Mouse (Mus musculus) lung, postnatal 0 days (tissue): ENCODE data around the gene Mylip. TPM values are rescaled to one million over a fixed set of nuclear protein-coding genes. Genes with fewer than 3 reads are reported as not detected.

Experiments
- ATAC-seq: fragments of 200-750 bp; cut with Nextera tagmentation; 2 replicates; pipeline ENCODE4 v1.8.0; 2017; ENCODE audit warnings: moderate library complexity
- DNase-seq: peaks from one replicate; pipeline ENCODE4 v3.0.0-alpha.2; 2016; ENCODE audit warnings: low spot score
- H3K27ac ChIP-seq: fragments of 300-500 bp; sonication (generic); 2 replicates; pipeline ENCODE4 v1.5.1; 2014; ENCODE audit warnings: antibody characterized with exemption, mild to moderate bottlenecking, low read length, mixed read lengths
- H3K27me3 ChIP-seq: fragments of 300-500 bp; sonication (generic); replicated peaks from 2 replicates; pipeline ENCODE4 v1.6.1; 2014; ENCODE audit warnings: low read length, mixed read lengths; ENCODE audit not compliant: insufficient read depth
- H3K36me3 ChIP-seq: fragments of 300-500 bp; sonication (generic); 2 replicates; pipeline ENCODE4 v1.6.1; 2014; ENCODE audit warnings: low read length, mixed read lengths; ENCODE audit not compliant: insufficient read depth
- H3K4me1 ChIP-seq: fragments of 300-500 bp; sonication (generic); 2 replicates; pipeline ENCODE4 v1.6.1; 2014; ENCODE audit warnings: antibody characterized with exemption, low read depth, low read length, mixed read lengths; ENCODE audit not compliant: insufficient read depth
- H3K4me2 ChIP-seq: fragments of 300-500 bp; sonication (generic); replicated peaks from 2 replicates; pipeline ENCODE4 v1.6.1; 2014; ENCODE audit warnings: low read depth, mild to moderate bottlenecking, low read length, moderate library complexity, mixed read lengths
- H3K4me3 ChIP-seq: fragments of 300-500 bp; sonication (generic); 2 replicates; pipeline ENCODE4 v1.5.1; 2014; ENCODE audit warnings: low read depth, low read length
- H3K9ac ChIP-seq: fragments of 300-500 bp; sonication (generic); replicated peaks from 2 replicates; pipeline ENCODE4 v1.6.1; 2014; ENCODE audit warnings: low read depth, mild to moderate bottlenecking
- H3K9me3 ChIP-seq: fragments of 300-500 bp; sonication (generic); 2 replicates; pipeline ENCODE4 v1.6.1; 2016; ENCODE audit warnings: low read length, mixed read lengths
- CTCF ChIP-seq: IDR thresholded peaks from 2 replicates; pipeline ENCODE4 v1.5.1; 2016; ENCODE audit warnings: antibody characterized with exemption, mild to moderate bottlenecking
- EP300 ChIP-seq: IDR thresholded peaks from 2 replicates; pipeline ENCODE4 v1.6.1; 2016; ENCODE audit warnings: antibody characterized with exemption, mild to moderate bottlenecking, control low read depth
- WGBS: fragments of 180-500 bp; shearing (Covaris S2); extraction: QIAGEN DNeasy Blood & Tissue Kit; methylation state at CpG from one replicate; pipeline ENCODE4 v1.1.7; 2014; 5-methylcytosine and 5-hydroxymethylcytosine counted together
- polyA plus RNA-seq: library from polyadenylated mRNA; unstranded; fragments of >200 nt; fragmentation: Nextera tagmentation; extraction: Ambion mirVana; gene quantifications from 2 replicates; pipeline ENCODE4 v1.2.1, GENCODE M21; 2015

Mylip gene
- 6.8 and 9.3 TPM in 2 replicates for polyA plus RNA-seq

DNA sequence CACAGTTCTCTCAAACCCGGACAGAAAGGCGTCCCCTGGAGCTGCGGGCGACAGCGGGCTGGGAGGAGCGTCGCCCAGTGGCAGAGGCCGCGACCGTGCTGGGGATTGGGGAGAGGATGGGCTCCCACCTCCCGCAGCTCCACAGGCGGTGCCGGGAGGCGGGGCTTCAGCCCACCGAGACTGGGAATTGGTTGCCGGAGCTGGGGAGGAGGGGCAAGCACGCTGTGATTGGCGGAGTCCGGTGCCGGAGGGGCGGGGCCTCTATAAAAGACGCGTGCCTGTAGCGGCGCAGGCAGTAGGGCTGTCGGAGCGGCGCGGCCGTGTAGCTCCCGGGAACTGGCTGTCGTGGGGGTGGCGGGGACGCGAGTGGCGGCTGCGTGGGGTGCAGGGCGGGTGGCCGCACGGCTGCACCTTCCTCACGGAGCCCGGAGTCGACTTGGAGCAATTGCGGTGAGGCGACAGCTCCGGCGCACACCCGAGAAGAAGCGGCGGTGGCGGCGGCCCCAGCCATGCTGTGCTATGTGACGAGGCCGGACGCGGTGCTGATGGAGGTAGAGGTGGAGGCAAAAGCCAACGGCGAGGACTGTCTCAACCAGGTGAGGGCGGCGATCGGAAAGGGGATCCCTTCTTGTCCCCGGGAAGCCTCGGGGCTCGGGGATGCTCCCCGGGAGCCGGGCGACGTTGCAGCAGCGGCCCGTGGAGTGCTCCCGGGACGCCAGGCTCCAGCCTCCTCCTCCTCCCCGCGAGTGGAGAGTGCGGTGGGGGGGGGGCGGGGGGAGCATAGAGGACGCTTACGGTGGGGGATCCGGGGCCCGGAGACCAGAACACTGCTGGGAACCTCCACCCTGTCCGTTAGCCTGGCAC, at the start of gene Mylip:
TSS of gene Mylip (plus strand) at position 295 of the 864 bp plus-strand sequence.
- 1% methylated on average over 48 of the region's 81 CpGs for WGBS
- DNase-seq, result peak; percentile 99

GRCm38 (mm10) chr13:45341991-45342390, 47.6 kb upstream of the Mylip start:
- H3K27ac ChIP-seq, result no peak overlapping the region
- no peaks in the 10 kb centered on the region for H3K27me3 ChIP-seq
- ATAC-seq, result no peak
- no peaks in the 10 kb centered on the region for H3K36me3 ChIP-seq
- H3K9me3 ChIP-seq, result no peaks in the 10 kb centered on the region
- no peaks in the 10 kb centered on the region for H3K4me1 ChIP-seq
- no peak overlapping the region for H3K4me3 ChIP-seq
- no peak for DNase-seq
- no peak overlapping the region for H3K4me2 ChIP-seq
- no peak overlapping the region for H3K9ac ChIP-seq
- no peak for TF ChIP-seq CTCF
- TF ChIP-seq EP300, result no peak

More for the DNA sequence above, at the start of gene Mylip:
- peaks cover 11% of the 10 kb centered on the region; the same call in 1 of the 2 replicates for H3K4me1 ChIP-seq
- peak within 1 kb of the TSS; percentile 87 for H3K4me3 ChIP-seq
- H3K36me3 ChIP-seq, result no peaks in the 10 kb centered on the region
- H3K27ac ChIP-seq, result peak within 1 kb of the TSS; percentile 88
- H3K9ac ChIP-seq, result peak within 1 kb of the TSS; percentile 72
- H3K4me2 ChIP-seq, result peak within 1 kb of the TSS; percentile 83
- TF ChIP-seq CTCF (peak; percentile 69), EP300 (no peak)
- H3K9me3 ChIP-seq, result no peaks in the 10 kb centered on the region
- H3K27me3 ChIP-seq, result no peaks in the 10 kb centered on the region
- ATAC-seq, result peak; percentile 97

GRCm38 (mm10) chr13:45343541-45343940, 46.0 kb upstream of the Mylip start:
- ATAC-seq, result no peak

DNA sequence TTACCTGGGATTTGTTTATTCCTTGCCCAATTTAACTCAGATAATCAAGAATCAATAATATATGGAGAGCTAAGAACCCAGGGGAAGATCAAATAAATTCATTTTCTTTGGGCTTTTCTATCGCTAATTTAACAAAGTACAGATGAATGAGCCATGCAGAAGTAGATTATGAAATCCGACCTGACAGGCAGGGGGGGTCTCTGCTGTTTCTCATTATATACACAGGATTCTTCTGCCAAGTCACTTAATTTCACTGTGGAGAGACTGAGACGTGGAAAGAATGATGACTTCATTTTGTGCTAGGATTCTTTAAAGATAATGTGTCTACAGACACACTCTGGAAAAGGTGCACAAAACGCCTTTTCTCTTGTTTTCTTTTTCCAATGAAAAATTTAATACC, 45.6 kb upstream of the Mylip start:
- DNase-seq (no peak), ATAC-seq (no peak)
- no peak overlapping the region for H3K27ac ChIP-seq
- TF ChIP-seq EP300, result no peak
- TF ChIP-seq CTCF, result no peak
- no peaks in the 10 kb centered on the region for H3K9me3 ChIP-seq
- H3K4me2 ChIP-seq, result no peak overlapping the region
- WGBS, result 62% methylated on average over 4 of the region's 4 CpGs
- H3K36me3 ChIP-seq, result no peaks in the 10 kb centered on the region
- H3K27me3 ChIP-seq, result no peaks in the 10 kb centered on the region
- no peak overlapping the region for H3K4me3 ChIP-seq
- H3K9ac ChIP-seq, result no peak overlapping the region
- H3K4me1 ChIP-seq, result no peaks in the 10 kb centered on the region

More at GRCm38 (mm10) chr13:45343541-45343940, 46.0 kb upstream of the Mylip start:
- Histone ChIP-seq H3K9ac (no peak overlapping the region), H3K27me3 (no peaks in the 10 kb centered on the region), H3K4me1 (no peaks in the 10 kb centered on the region), H3K4me2 (no peak overlapping the region), H3K36me3 (no peaks in the 10 kb centered on the region), H3K27ac (no peak overlapping the region), H3K9me3 (no peaks in the 10 kb centered on the region), H3K4me3 (no peak overlapping the region)
- DNase-seq, result no peak
- TF ChIP-seq CTCF (no peak), EP300 (no peak)
- 87% methylated on average over 6 of the region's 6 CpGs for WGBS

- H3K27me3 ChIP-seq, result no peaks in the 10 kb centered on the region
- WGBS, result 22% methylated on average over 14 of the region's 14 CpGs
- no peak overlapping the region for H3K4me3 ChIP-seq
- H3K4me1 ChIP-seq, result no peaks in the 10 kb centered on the region
- H3K9me3 ChIP-seq, result no peaks in the 10 kb centered on the region
- no peak overlapping the region for H3K9ac ChIP-seq
- ATAC-seq (peak; percentile 48), DNase-seq (peak; percentile 28)
- no peak overlapping the region for H3K4me2 ChIP-seq
- TF ChIP-seq CTCF, result no peak
- TF ChIP-seq EP300, result no peak
- no peaks in the 10 kb centered on the region for H3K36me3 ChIP-seq
- H3K27ac ChIP-seq, result no peak overlapping the region
Observed at GRCm38 (mm10) chr13:45345471-45346159, 43.9 kb upstream of the Mylip start.

DNA sequence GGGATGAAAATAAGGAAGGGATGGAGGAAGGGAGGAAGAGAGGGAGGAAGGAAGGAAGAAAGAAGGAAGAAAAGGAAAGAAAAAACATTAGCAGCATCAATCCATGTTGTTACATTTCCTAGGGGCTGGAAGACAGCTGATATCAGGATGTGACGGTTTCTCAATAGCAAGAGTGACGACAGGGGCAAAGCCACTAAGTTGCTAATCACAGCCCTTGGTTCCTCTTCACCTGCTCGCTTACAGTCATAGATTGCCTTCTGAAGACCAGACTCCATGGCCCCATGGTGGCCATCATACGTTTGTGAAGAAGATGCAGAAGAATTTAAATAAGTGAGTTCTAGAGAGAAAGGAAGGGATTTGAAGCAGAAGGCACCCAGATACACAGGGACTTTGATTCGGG, 38.1 kb upstream of the Mylip start:
- Histone ChIP-seq H3K4me1 (no peaks in the 10 kb centered on the region), H3K27me3 (no peaks in the 10 kb centered on the region), H3K9ac (no peak overlapping the region), H3K9me3 (no peaks in the 10 kb centered on the region), H3K4me3 (no peak overlapping the region), H3K36me3 (no peaks in the 10 kb centered on the region), H3K27ac (no peak overlapping the region), H3K4me2 (no peak overlapping the region)
- ATAC-seq (no peak), DNase-seq (no peak)
- WGBS, result 66% methylated on average over 5 of the region's 5 CpGs
- TF ChIP-seq EP300 (no peak), CTCF (no peak)
